Mouse (Mus musculus): ENCODE results near the gene Nkiras2. TPM values are rescaled to one million over a fixed set of nuclear protein-coding genes. Genes with fewer than 3 reads are reported as not detected.

The Nkiras2 gene
- 59.9 and 70.0 TPM in 2 replicates for total RNA-seq (2012; rRNA removed)
- 46.6 and 53.8 TPM in 2 replicates for total RNA-seq (2014; rRNA removed)
- 57.9 and 60.0 TPM in 2 replicates for polyA plus RNA-seq (2012; ENCODE audit: insufficient read length, low read depth)

DNA sequence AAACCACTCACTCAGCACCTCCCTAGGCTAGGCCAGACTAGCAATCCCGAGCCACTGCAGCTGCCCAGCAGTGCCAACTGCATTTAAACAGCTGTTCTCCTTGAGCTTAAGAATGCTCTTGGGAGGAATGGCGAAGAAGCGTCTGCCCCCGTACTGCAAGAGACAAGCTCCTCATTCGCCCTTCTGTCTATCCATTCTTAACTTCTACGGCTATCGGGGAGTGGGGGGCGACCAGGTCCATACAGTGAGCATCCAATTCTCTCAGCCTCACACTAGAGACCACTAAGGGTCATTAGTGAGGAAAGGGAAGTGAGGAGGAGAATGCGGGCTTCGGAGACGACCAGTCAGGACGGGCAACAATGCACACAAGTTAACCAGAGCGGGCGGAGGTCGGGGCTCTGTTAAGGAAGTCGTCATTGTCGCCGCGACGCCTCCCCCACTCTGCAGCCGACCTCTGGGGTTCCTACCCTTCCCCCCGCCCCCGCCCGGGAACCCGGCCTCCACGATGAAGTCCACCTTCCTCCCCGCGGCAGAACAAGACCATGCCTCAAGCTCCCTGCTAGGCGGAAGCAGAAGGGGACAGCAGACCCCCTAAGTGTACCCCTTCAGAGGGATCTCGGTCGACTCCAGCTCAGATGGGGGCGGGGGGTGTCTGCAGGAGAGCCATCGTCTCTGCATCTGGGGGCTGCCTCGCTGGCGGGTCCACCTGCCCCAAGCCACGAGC is at the start of gene Nkiras2:
Nkiras2 (plus strand) TSS at position 484 of the 724 bp plus-strand sequence.
- no peak for TF ChIP-seq PAX5 (IDR thresholded peaks at IDR 0.05; ENCODE audit: low read length)
- TF ChIP-seq ZKSCAN1 (IDR thresholded peaks at IDR 0.05; ENCODE audit: borderline replicate concordance, low read depth, low read length) = no peak
- peak; percentile 94; the same call in 1 of the 2 replicates for TF ChIP-seq SIN3A (IDR thresholded peaks at IDR 0.05; ENCODE audit: low read length)
- TF ChIP-seq ELF1 (IDR thresholded peaks at IDR 0.05; ENCODE audit: low read depth, low read length) = peak; percentile 60; the same call in 1 of the 2 replicates
- TF ChIP-seq KAT2A (IDR thresholded peaks at IDR 0.05; ENCODE audit: insufficient replicate concordance, low read length) = 0 out of 2 replicates have a peak, but pooled peaks have one; percentile 8
- 0 out of 2 replicates have a peak, but pooled peaks have one; percentile 53 for TF ChIP-seq TBP (conservative IDR thresholded peaks at IDR 0.05; ENCODE audit: low read depth, low read length)
- peak; percentile 47; the same call in 1 of the 2 replicates for TF ChIP-seq POLR2A (IDR thresholded peaks at IDR 0.05; ENCODE audit: low read depth, low read length)
- TF ChIP-seq BHLHE40 (IDR thresholded peaks at IDR 0.05; ENCODE audit: low read depth, low read length) = peak; percentile 59
- TF ChIP-seq CHD2 (IDR thresholded peaks at IDR 0.05; ENCODE audit: low read length) = peak; percentile 95
- TF ChIP-seq HCFC1 (IDR thresholded peaks at IDR 0.05; ENCODE audit: low read depth, low read length) = peak; percentile 53; the same call in 1 of the 2 replicates
- peak; percentile 73 for TF ChIP-seq MYC (IDR thresholded peaks at IDR 0.05; ENCODE audit: low read depth, low read length)
- TF ChIP-seq JUND (conservative IDR thresholded peaks at IDR 0.05; ENCODE audit: low read depth, low read length) = no peak
- peak; percentile 72 for TF ChIP-seq MAZ (IDR thresholded peaks at IDR 0.05; ENCODE audit: low read depth, low read length)
- peak within 1 kb of the TSS; percentile 87 for H3K27ac ChIP-seq (ENCODE audit: insufficient read depth, low read depth)
- in situ Hi-C loops (cut with MboI; ENCODE audit: low pct_ligation_motif_present, low pct_unique_long_range_greater_than_20kb, low sequenced_read_pairs) (no loop called here), dilution Hi-C loops (cut with MboI; ENCODE audit: extremely low pct_ligation_motif_present, extremely low pct_unique_long_range_greater_than_20kb, low sequenced_read_pairs) (no loop called here)
- H3K4me2 ChIP-seq (ENCODE audit: insufficient read depth, low read depth, poor library complexity, severe bottlenecking) = peak within 1 kb of the TSS; percentile 97
- peaks cover 55% of the 10 kb centered on the region for H3K79me2 ChIP-seq (replicated peaks; ENCODE audit: control insufficient read depth, extremely low read depth, insufficient read depth, poor library complexity, severe bottlenecking)
- peaks cover 7 to 35% of the 10 kb centered on the region in 2 experiments for H3K36me3 ChIP-seq (replicated peaks in 1 of 2; ENCODE audit: control insufficient read depth in 1 of 2, insufficient read depth in 1 of 2, low read length in 1 of 2)
- peak within 1 kb of the TSS; percentile 97 for H3K9ac ChIP-seq (ENCODE audit: insufficient read depth, low read depth)
- H3K4me3 ChIP-seq (replicated peaks in 1 of 3; ENCODE audit: low read depth in 2 of 3, low read length in 2 of 3, poor library complexity in 1 of 3) = peak within 1 kb of the TSS; percentile 83 to 91 (median 84)
- H3K27me3 ChIP-seq (replicated peaks) = no peaks in the 10 kb centered on the region
- H3K4me1 ChIP-seq (ENCODE audit: control insufficient read depth in 1 of 2, insufficient read depth in 2 of 2) = peaks cover 8 to 66% of the 10 kb centered on the region in 2 experiments
- H3K9me3 ChIP-seq (replicated peaks; ENCODE audit: low read length) = no peaks in the 10 kb centered on the region
- DNase-seq (ENCODE audit: extremely low read depth) = peak; percentile 93

DNA sequence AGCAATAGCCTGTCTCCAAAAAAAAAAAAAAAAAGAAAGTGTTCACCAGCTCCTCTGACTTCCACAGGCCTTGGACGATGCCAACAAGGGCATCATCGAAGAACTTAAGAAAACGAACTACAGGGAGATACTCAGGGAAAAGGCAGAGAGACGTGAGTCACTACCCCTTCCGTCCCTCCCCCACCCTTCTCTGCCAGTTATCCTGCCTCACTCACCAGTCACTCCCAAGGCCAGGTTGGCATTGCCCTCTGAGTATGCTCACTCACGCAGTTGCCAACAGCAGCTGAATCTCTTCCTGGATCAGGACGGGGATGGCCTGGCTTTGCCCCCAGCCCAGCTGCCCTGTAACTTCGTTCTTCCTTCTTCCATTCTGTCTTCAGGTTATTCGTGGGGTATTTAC is 49.3 kb upstream of the Nkiras2 start:
- Histone ChIP-seq H3K27me3 (replicated peaks) (no peaks in the 10 kb centered on the region), H3K36me3 (replicated peaks in 1 of 2; ENCODE audit: control insufficient read depth in 1 of 2, insufficient read depth in 1 of 2, low read length in 1 of 2) (peaks cover 0 to 2% of the 10 kb centered on the region in 2 experiments), H3K4me1 (ENCODE audit: control insufficient read depth in 1 of 2, insufficient read depth in 2 of 2) (peaks cover 28 to 59% of the 10 kb centered on the region in 2 experiments), H3K79me2 (replicated peaks; ENCODE audit: control insufficient read depth, extremely low read depth, insufficient read depth, poor library complexity, severe bottlenecking) (no peaks in the 10 kb centered on the region), H3K4me2 (ENCODE audit: insufficient read depth, low read depth, poor library complexity, severe bottlenecking) (peak overlapping the region; percentile 63), H3K27ac (ENCODE audit: insufficient read depth, low read depth) (peak overlapping the region; percentile 92), H3K4me3 (replicated peaks in 1 of 3; ENCODE audit: low read depth in 2 of 3, low read length in 2 of 3, poor library complexity in 1 of 3) (peak overlapping the region; percentile 35 to 39 (median 37)), H3K9ac (ENCODE audit: insufficient read depth, low read depth) (no peak overlapping the region), H3K9me3 (replicated peaks; ENCODE audit: low read length) (no peaks in the 10 kb centered on the region)
- in situ Hi-C loops (cut with MboI; ENCODE audit: low pct_ligation_motif_present, low pct_unique_long_range_greater_than_20kb, low sequenced_read_pairs) (loop anchor here (5.0 kb wide), 2 partner anchors 53 to 128 kb away; partner anchors contain the start of gene Dnajc7), dilution Hi-C loops (cut with MboI; ENCODE audit: extremely low pct_ligation_motif_present, extremely low pct_unique_long_range_greater_than_20kb, low sequenced_read_pairs) (no loop called here)
- no peak for DNase-seq (ENCODE audit: extremely low read depth)
- no peak for TF ChIP-seq RAD21 (IDR thresholded peaks at IDR 0.05; ENCODE audit: low read depth, low read length)
- no peak for TF ChIP-seq MXI1 (IDR thresholded peaks at IDR 0.05; ENCODE audit: low read depth, low read length)
- no peak for TF ChIP-seq MAFK (IDR thresholded peaks at IDR 0.05; ENCODE audit: insufficient replicate concordance, low read length)
- TF ChIP-seq USF2 (conservative IDR thresholded peaks at IDR 0.05; ENCODE audit: low read depth, low read length) = no peak
- no peak for TF ChIP-seq USF1 (IDR thresholded peaks at IDR 0.05; ENCODE audit: low read depth, low read length)
- TF ChIP-seq ETS1 (conservative IDR thresholded peaks at IDR 0.05; ENCODE audit: low read depth, low read length) = no peak
- TF ChIP-seq EP300 (IDR thresholded peaks at IDR 0.05; ENCODE audit: low read length) = peak; percentile 14; the same call in 1 of the 2 replicates
- no peak for TF ChIP-seq CTCF (conservative IDR thresholded peaks at IDR 0.05 in 1 of 2, IDR thresholded peaks at IDR 0.05 in 1 of 2; ENCODE audit: low read depth in 2 of 2, low read length in 2 of 2)
- TF ChIP-seq SIN3A (IDR thresholded peaks at IDR 0.05; ENCODE audit: low read length) = no peak
- TF ChIP-seq HCFC1 (IDR thresholded peaks at IDR 0.05; ENCODE audit: low read depth, low read length) = no peak
- TF ChIP-seq UBTF (IDR thresholded peaks at IDR 0.05; ENCODE audit: low read depth, low read length) = no peak
- TF ChIP-seq CHD2 (IDR thresholded peaks at IDR 0.05; ENCODE audit: low read length) = 0 out of 2 replicates have a peak, but pooled peaks have one; percentile 17
- no peak for TF ChIP-seq E2F4 (IDR thresholded peaks at IDR 0.05; ENCODE audit: insufficient replicate concordance, low read depth, low read length)
- no peak for TF ChIP-seq ELF1 (IDR thresholded peaks at IDR 0.05; ENCODE audit: low read depth, low read length)
- no peak for TF ChIP-seq MAZ (IDR thresholded peaks at IDR 0.05; ENCODE audit: low read depth, low read length)
- peak; percentile 72 for TF ChIP-seq ZNF384 (IDR thresholded peaks at IDR 0.05; ENCODE audit: low read depth, low read length)
- TF ChIP-seq POLR2A (IDR thresholded peaks at IDR 0.05; ENCODE audit: low read depth, low read length) = no peak
- TF ChIP-seq NELFE (IDR thresholded peaks at IDR 0.05; ENCODE audit: low read depth, low read length) = no peak
- TF ChIP-seq IRF4 (IDR thresholded peaks at IDR 0.05; ENCODE audit: low read depth, low read length) = no peak
- no peak for TF ChIP-seq JUN (IDR thresholded peaks at IDR 0.05; ENCODE audit: insufficient read depth, low read depth, low read length)
- TF ChIP-seq ZMIZ1 (IDR thresholded peaks at IDR 0.05; ENCODE audit: low read depth, low read length) = no peak
- TF ChIP-seq GABPA (IDR thresholded peaks at IDR 0.05; ENCODE audit: insufficient replicate concordance, low read depth, low read length) = no peak
- TF ChIP-seq PAX5 (IDR thresholded peaks at IDR 0.05; ENCODE audit: low read length) = no peak
- no peak for TF ChIP-seq BHLHE40 (IDR thresholded peaks at IDR 0.05; ENCODE audit: low read depth, low read length)
